Mouse (Mus musculus) cerebral cortex, adult 2 months (tissue): ENCODE measurements around the gene Gpm6b.

ENCODE experiments used
- WGBS: fragments of 180-500 bp; shearing (Covaris S2); methylation state at CpG from one replicate; pipeline ENCODE4 v1.1.7; 2018; 5-methylcytosine and 5-hydroxymethylcytosine counted together

Gpm6b gene

GRCm38 (mm10) chrX:166359927-166360440 lies 121.3 kb downstream of the Gpm6b start:
- WGBS: 66% methylated on average over 2 of the region's 2 CpGs

DNA sequence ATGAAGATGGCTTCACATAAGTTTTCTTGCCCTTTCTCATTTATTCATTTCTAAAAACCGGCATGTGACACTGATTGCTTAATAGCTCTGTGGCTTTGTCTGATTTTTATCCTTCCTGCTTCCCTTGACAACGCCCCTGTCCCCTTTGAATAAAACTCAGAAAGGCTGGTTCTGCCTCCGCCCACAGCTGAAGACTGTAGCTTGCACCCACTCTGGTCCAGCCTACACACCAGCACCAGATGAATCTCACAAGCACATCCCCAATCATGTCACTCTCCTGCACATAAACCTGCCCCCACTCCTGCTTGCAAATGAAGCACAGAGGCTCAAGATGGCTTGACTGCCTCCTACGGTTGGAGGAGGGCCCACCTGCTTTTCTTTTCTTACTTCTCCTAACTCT lies 121.7 kb downstream of the Gpm6b start:
- WGBS: 37% methylated on average over 4 of the region's 4 CpGs

GRCm38 (mm10) chrX:166365458-166366213 lies 126.9 kb downstream of the Gpm6b start:
- WGBS: 33% methylated on average over 8 of the region's 8 CpGs

DNA sequence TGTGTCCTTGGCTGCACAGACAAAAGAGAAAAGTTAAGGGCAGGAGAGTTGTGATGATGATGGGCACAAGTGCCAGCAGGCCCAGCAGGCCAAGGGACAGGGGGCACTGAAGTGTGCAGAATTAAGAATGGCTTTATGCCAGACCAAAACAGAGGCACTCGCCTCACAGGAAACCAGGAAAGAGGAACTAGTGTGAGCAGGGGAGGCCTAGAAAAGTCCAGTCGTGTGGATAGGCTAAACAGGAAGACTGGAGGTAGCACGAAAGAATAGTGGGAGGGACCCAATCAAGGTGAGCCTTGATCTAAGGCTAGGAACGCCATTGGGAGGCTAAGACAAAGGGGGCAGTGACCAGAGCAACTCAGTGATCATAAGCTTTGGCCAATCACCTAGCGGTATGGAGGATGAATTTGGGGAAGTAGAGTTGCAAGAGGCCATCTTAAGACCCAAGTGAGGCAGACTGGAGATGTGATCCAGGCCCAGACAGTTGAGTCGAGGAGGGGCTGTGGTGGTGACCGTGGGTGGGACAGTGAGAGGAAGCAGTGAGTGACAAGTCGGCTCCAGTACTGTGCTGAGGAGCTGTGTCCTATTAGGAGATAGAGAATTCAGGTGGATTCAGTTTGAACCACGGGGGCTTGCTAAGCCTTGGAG lies 138.1 kb downstream of the Gpm6b start:
- WGBS: 52% methylated on average over 9 of the region's 9 CpGs

- WGBS: 70% methylated on average over 5 of the region's 5 CpGs
These were observed 139.9 kb downstream of the Gpm6b start for GRCm38 (mm10) chrX:166378652-166379051.

DNA sequence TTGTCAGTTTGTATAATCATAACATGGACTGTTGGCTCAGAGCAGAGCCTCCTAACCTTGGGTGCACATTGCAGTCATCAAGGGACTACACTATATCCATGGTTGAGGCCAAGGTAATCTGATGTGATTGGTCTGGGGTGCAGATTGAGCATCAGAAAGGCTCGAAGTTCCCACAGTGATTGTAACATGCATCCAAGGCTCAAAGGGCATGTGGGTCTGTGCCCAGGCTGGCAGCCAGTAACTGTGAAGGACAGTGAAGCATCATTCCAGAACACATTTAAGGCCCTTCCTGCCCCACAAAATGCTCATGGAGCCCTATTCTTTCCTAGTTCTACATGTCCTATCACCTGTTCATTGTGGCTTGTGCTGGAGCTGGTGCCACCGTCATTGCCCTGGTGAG lies 144.9 kb downstream of the Gpm6b start:
- WGBS: 62% methylated on average over 2 of the region's 2 CpGs

DNA sequence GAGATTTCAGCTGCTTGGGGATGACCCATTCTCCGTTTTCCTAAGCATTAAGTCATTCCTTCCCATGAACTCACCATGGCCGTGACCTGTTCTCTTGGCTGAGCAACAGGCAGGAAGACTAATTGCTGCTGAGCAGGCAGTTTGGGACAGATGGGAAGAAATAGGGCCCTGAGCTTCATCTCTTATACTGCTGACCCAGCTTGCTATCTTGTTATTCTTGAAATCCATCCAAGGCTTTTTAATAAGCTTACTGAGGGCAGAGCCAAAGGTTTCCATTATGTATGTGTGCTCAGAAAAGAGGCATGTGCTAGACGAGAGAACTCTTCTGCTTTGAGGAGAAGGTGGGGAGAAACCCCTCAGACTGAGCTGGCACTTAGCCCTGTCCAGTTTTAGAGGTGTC lies 146.2 kb downstream of the Gpm6b start:
- 23% methylated on average over 3 of the region's 3 CpGs for WGBS

DNA sequence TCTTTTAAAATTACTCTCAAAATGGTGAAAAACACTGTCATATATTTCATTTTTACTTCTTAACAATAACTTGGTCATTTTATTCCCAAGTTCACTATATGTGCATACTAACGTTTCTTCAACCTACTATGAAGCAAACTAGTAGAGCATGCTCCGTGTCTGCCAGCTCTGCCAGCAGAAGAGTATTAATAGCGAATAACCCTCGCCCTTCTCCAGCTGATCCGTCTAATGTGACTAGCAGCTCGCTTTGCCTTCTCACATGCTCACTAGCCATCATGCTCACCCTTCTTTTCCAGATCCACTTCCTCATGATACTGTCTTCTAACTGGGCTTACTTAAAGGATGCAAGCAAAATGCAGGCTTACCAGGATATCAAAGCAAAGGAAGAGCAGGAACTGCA lies 147.9 kb downstream of the Gpm6b start:
- WGBS: 72% methylated on average over 6 of the region's 6 CpGs

- 41% methylated on average over 1 of the region's 1 CpGs for WGBS
These were observed 155.0 kb downstream of the Gpm6b start for GRCm38 (mm10) chrX:166393753-166394152.

DNA sequence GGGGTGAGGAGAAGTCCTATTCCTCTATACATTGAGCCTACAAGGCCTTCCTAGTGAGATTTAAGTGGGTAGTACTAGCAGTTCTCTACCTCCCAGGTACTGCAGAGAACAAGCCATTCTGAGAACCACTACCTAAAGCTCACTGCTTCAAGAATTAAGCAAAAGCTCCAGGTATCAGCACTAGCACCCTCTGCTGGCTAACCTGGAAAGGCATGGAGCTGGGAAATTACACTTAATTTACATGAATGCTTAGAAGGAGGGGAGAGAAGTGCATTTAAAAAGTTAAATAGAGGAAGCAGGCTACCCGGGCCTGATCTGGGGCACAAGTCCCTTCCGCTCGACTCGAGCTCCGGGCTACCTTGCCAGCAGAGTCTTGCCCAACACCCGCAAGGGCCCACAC lies 177.5 kb downstream of the Gpm6b start:
- WGBS: 47% methylated on average over 5 of the region's 6 CpGs

GRCm38 (mm10) chrX:166434812-166435211 lies 196.1 kb downstream of the Gpm6b start:
- WGBS: 92% methylated on average over 2 of the region's 2 CpGs
